Mouse (Mus musculus): ENCODE results near the gene Runx3. TPM values are rescaled to one million over a fixed set of nuclear protein-coding genes. Genes with fewer than 3 reads are reported as not detected.

Gene Runx3
- polyA plus RNA-seq, 1 experiment from 2014 or later: 0.13 TPM

- Histone ChIP-seq H3K27me3 (ENCODE audit: control insufficient read depth, insufficient read depth, low read length) (no peaks in the 10 kb centered on the region), H3K4me3 (ENCODE audit: low read depth, low read length) (no peak overlapping the region), H3K9ac (ENCODE audit: low read length) (no peak overlapping the region), H3K27ac (replicated peaks) (no peak overlapping the region), H3K4me2 (replicated peaks; ENCODE audit: low read depth) (no peak overlapping the region), H3K9me3 (ENCODE audit: control insufficient read depth, low read length) (no peaks in the 10 kb centered on the region), H3K4me1 (replicated peaks; ENCODE audit: control insufficient read depth, insufficient read depth) (no peaks in the 10 kb centered on the region), H3K36me3 (ENCODE audit: control insufficient read depth, insufficient read depth, low read length) (no peaks in the 10 kb centered on the region)
- DNase-seq (ENCODE audit: low spot score) (no peak), ATAC-seq (ENCODE audit: low FRiP score, low TSS enrichment) (no peak)
- TF ChIP-seq EP300 (optimal IDR thresholded peaks at IDR 0.05) (no peak), CTCF (IDR thresholded peaks at IDR 0.05; ENCODE audit: low read depth) (peak; percentile 28)
- 57% methylated on average over 5 of the region's 5 CpGs for WGBS
Measured at GRCm38 (mm10) chr4:135126385-135126784, 5.9 kb downstream of the Runx3 start.

GRCm38 (mm10) chr4:135128841-135129520 lies 8.5 kb downstream of the Runx3 start:
- H3K4me2 ChIP-seq (replicated peaks; ENCODE audit: low read depth): peak overlapping the region; percentile 30
- H3K27ac ChIP-seq (replicated peaks): no peak overlapping the region
- 0 out of 2 replicates have a peak overlapping the region, but pooled peaks have one; percentile 4 for H3K4me3 ChIP-seq (ENCODE audit: low read depth, low read length)
- TF ChIP-seq EP300 (optimal IDR thresholded peaks at IDR 0.05) (no peak), CTCF (IDR thresholded peaks at IDR 0.05; ENCODE audit: low read depth) (no peak)
- 15% methylated on average over 22 of the region's 22 CpGs for WGBS
- ATAC-seq (ENCODE audit: low FRiP score, low TSS enrichment) (no peak), DNase-seq (ENCODE audit: low spot score) (no peak)
- H3K4me1 ChIP-seq (replicated peaks; ENCODE audit: control insufficient read depth, insufficient read depth): no peaks in the 10 kb centered on the region
- H3K27me3 ChIP-seq (ENCODE audit: control insufficient read depth, insufficient read depth, low read length): no peaks in the 10 kb centered on the region
- H3K9me3 ChIP-seq (ENCODE audit: control insufficient read depth, low read length): no peaks in the 10 kb centered on the region
- no peak overlapping the region for H3K9ac ChIP-seq (ENCODE audit: low read length)
- no peaks in the 10 kb centered on the region for H3K36me3 ChIP-seq (ENCODE audit: control insufficient read depth, insufficient read depth, low read length)

GRCm38 (mm10) chr4:135130156-135130555 lies 9.7 kb downstream of the Runx3 start:
- no peaks in the 10 kb centered on the region for H3K9me3 ChIP-seq (ENCODE audit: control insufficient read depth, low read length)
- TF ChIP-seq CTCF (IDR thresholded peaks at IDR 0.05; ENCODE audit: low read depth) (no peak), EP300 (optimal IDR thresholded peaks at IDR 0.05) (no peak)
- H3K36me3 ChIP-seq (ENCODE audit: control insufficient read depth, insufficient read depth, low read length): no peaks in the 10 kb centered on the region
- no peaks in the 10 kb centered on the region for H3K27me3 ChIP-seq (ENCODE audit: control insufficient read depth, insufficient read depth, low read length)
- ATAC-seq (ENCODE audit: low FRiP score, low TSS enrichment) (no peak), DNase-seq (ENCODE audit: low spot score) (no peak)
- no peak overlapping the region for H3K9ac ChIP-seq (ENCODE audit: low read length)
- no peak overlapping the region for H3K4me3 ChIP-seq (ENCODE audit: low read depth, low read length)
- H3K4me1 ChIP-seq (replicated peaks; ENCODE audit: control insufficient read depth, insufficient read depth): no peaks in the 10 kb centered on the region
- no peak overlapping the region for H3K4me2 ChIP-seq (replicated peaks; ENCODE audit: low read depth)
- H3K27ac ChIP-seq (replicated peaks): no peak overlapping the region
- WGBS: 88% methylated on average over 6 of the region's 6 CpGs

- Histone ChIP-seq H3K4me2 (replicated peaks; ENCODE audit: low read depth) (no peak overlapping the region), H3K4me1 (replicated peaks; ENCODE audit: control insufficient read depth, insufficient read depth) (no peaks in the 10 kb centered on the region), H3K36me3 (ENCODE audit: control insufficient read depth, insufficient read depth, low read length) (no peaks in the 10 kb centered on the region), H3K4me3 (ENCODE audit: low read depth, low read length) (no peak overlapping the region), H3K27me3 (ENCODE audit: control insufficient read depth, insufficient read depth, low read length) (no peaks in the 10 kb centered on the region), H3K9ac (ENCODE audit: low read length) (no peak overlapping the region), H3K27ac (replicated peaks) (no peak overlapping the region), H3K9me3 (ENCODE audit: control insufficient read depth, low read length) (no peaks in the 10 kb centered on the region)
- no peak for ATAC-seq (ENCODE audit: low FRiP score, low TSS enrichment)
- DNase-seq (ENCODE audit: low spot score): no peak
- TF ChIP-seq EP300 (optimal IDR thresholded peaks at IDR 0.05) (no peak), CTCF (IDR thresholded peaks at IDR 0.05; ENCODE audit: low read depth) (no peak)
- 92% methylated on average over 6 of the region's 6 CpGs for WGBS
Measured at GRCm38 (mm10) chr4:135131145-135131544, 10.7 kb downstream of the Runx3 start.

GRCm38 (mm10) chr4:135132797-135133196 lies 12.3 kb downstream of the Runx3 start:
- Histone ChIP-seq H3K4me2 (replicated peaks; ENCODE audit: low read depth) (no peak overlapping the region), H3K9me3 (ENCODE audit: control insufficient read depth, low read length) (no peaks in the 10 kb centered on the region), H3K27ac (replicated peaks) (no peak overlapping the region), H3K27me3 (ENCODE audit: control insufficient read depth, insufficient read depth, low read length) (no peaks in the 10 kb centered on the region), H3K4me3 (ENCODE audit: low read depth, low read length) (no peak overlapping the region), H3K9ac (ENCODE audit: low read length) (no peak overlapping the region), H3K4me1 (replicated peaks; ENCODE audit: control insufficient read depth, insufficient read depth) (no peaks in the 10 kb centered on the region), H3K36me3 (ENCODE audit: control insufficient read depth, insufficient read depth, low read length) (no peaks in the 10 kb centered on the region)
- no peak for ATAC-seq (ENCODE audit: low FRiP score, low TSS enrichment)
- DNase-seq (ENCODE audit: low spot score): no peak
- TF ChIP-seq CTCF (IDR thresholded peaks at IDR 0.05; ENCODE audit: low read depth) (no peak), EP300 (optimal IDR thresholded peaks at IDR 0.05) (no peak)
- 76% methylated on average over 12 of the region's 12 CpGs for WGBS

GRCm38 (mm10) chr4:135133711-135134110 lies 13.3 kb downstream of the Runx3 start:
- 43% methylated on average over 4 of the region's 4 CpGs for WGBS
- H3K4me2 ChIP-seq (replicated peaks; ENCODE audit: low read depth): no peak overlapping the region

More at GRCm38 (mm10) chr4:135133711-135134110, 13.3 kb downstream of the Runx3 start:
- TF ChIP-seq CTCF (IDR thresholded peaks at IDR 0.05; ENCODE audit: low read depth) (no peak), EP300 (optimal IDR thresholded peaks at IDR 0.05) (no peak)
- DNase-seq (ENCODE audit: low spot score): no peak
- no peaks in the 10 kb centered on the region for H3K4me1 ChIP-seq (replicated peaks; ENCODE audit: control insufficient read depth, insufficient read depth)
- H3K4me3 ChIP-seq (ENCODE audit: low read depth, low read length): no peak overlapping the region
- H3K36me3 ChIP-seq (ENCODE audit: control insufficient read depth, insufficient read depth, low read length): no peaks in the 10 kb centered on the region
- no peak overlapping the region for H3K27ac ChIP-seq (replicated peaks)
- no peaks in the 10 kb centered on the region for H3K9me3 ChIP-seq (ENCODE audit: control insufficient read depth, low read length)
- no peak for ATAC-seq (ENCODE audit: low FRiP score, low TSS enrichment)
- H3K9ac ChIP-seq (ENCODE audit: low read length): no peak overlapping the region
- no peaks in the 10 kb centered on the region for H3K27me3 ChIP-seq (ENCODE audit: control insufficient read depth, insufficient read depth, low read length)

All from stomach, postnatal 0 days (tissue).